Mouse (Mus musculus) lung, postnatal 0 days (tissue): Measurements from ENCODE around the gene Sbf1. TPM values are rescaled to one million over a fixed set of nuclear protein-coding genes. Genes with fewer than 3 reads are reported as not detected.

ENCODE experiments used
- ATAC-seq: fragments of 200-750 bp; cut with Nextera tagmentation; 2 replicates; pipeline ENCODE4 v1.8.0; 2017; ENCODE audit warnings: moderate library complexity
- DNase-seq: peaks from one replicate; pipeline ENCODE4 v3.0.0-alpha.2; 2016; ENCODE audit warnings: low spot score
- H3K27ac ChIP-seq: fragments of 300-500 bp; sonication (generic); 2 replicates; pipeline ENCODE4 v1.5.1; 2014; ENCODE audit warnings: antibody characterized with exemption, mild to moderate bottlenecking, low read length, mixed read lengths
- H3K27me3 ChIP-seq: fragments of 300-500 bp; sonication (generic); replicated peaks from 2 replicates; pipeline ENCODE4 v1.6.1; 2014; ENCODE audit warnings: low read length, mixed read lengths; ENCODE audit not compliant: insufficient read depth
- H3K36me3 ChIP-seq: fragments of 300-500 bp; sonication (generic); 2 replicates; pipeline ENCODE4 v1.6.1; 2014; ENCODE audit warnings: low read length, mixed read lengths; ENCODE audit not compliant: insufficient read depth
- H3K4me1 ChIP-seq: fragments of 300-500 bp; sonication (generic); 2 replicates; pipeline ENCODE4 v1.6.1; 2014; ENCODE audit warnings: antibody characterized with exemption, low read depth, low read length, mixed read lengths; ENCODE audit not compliant: insufficient read depth
- H3K4me2 ChIP-seq: fragments of 300-500 bp; sonication (generic); replicated peaks from 2 replicates; pipeline ENCODE4 v1.6.1; 2014; ENCODE audit warnings: low read depth, mild to moderate bottlenecking, low read length, moderate library complexity, mixed read lengths
- H3K4me3 ChIP-seq: fragments of 300-500 bp; sonication (generic); 2 replicates; pipeline ENCODE4 v1.5.1; 2014; ENCODE audit warnings: low read depth, low read length
- H3K9ac ChIP-seq: fragments of 300-500 bp; sonication (generic); replicated peaks from 2 replicates; pipeline ENCODE4 v1.6.1; 2014; ENCODE audit warnings: low read depth, mild to moderate bottlenecking
- H3K9me3 ChIP-seq: fragments of 300-500 bp; sonication (generic); 2 replicates; pipeline ENCODE4 v1.6.1; 2016; ENCODE audit warnings: low read length, mixed read lengths
- CTCF ChIP-seq: IDR thresholded peaks from 2 replicates; pipeline ENCODE4 v1.5.1; 2016; ENCODE audit warnings: antibody characterized with exemption, mild to moderate bottlenecking
- EP300 ChIP-seq: IDR thresholded peaks from 2 replicates; pipeline ENCODE4 v1.6.1; 2016; ENCODE audit warnings: antibody characterized with exemption, mild to moderate bottlenecking, control low read depth
- WGBS: fragments of 180-500 bp; shearing (Covaris S2); extraction: QIAGEN DNeasy Blood & Tissue Kit; methylation state at CpG from one replicate; pipeline ENCODE4 v1.1.7; 2014; 5-methylcytosine and 5-hydroxymethylcytosine counted together
- microRNA-seq: library from miRNA; unstranded; fragments of <30 nt; microRNA quantifications from one replicate; pipeline ENCODE4, GENCODE M21; 2016
- polyA plus RNA-seq: library from polyadenylated mRNA; unstranded; fragments of >200 nt; fragmentation: Nextera tagmentation; extraction: Ambion mirVana; gene quantifications from 2 replicates; pipeline ENCODE4 v1.2.1, GENCODE M21; 2015

Gene Sbf1
- polyA plus RNA-seq, 1 experiment from 2014 or later, result 30.9 TPM

- Histone ChIP-seq H3K27me3 (no peaks in the 10 kb centered on the region), H3K9ac (no peak overlapping the region), H3K27ac (no peak overlapping the region), H3K4me1 (no peaks in the 10 kb centered on the region), H3K9me3 (no peaks in the 10 kb centered on the region), H3K36me3 (0 out of 2 replicates have a peak, but pooled peaks cover 4% of the 10 kb centered on the region), H3K4me3 (no peak overlapping the region), H3K4me2 (no peak overlapping the region)
- no peak for TF ChIP-seq EP300
- TF ChIP-seq CTCF, result no peak
- ATAC-seq, result no peak
- 74% methylated on average over 6 of the region's 6 CpGs for WGBS
- DNase-seq, result no peak
Measured at GRCm38 (mm10) chr15:89249063-89249462, 66.0 kb downstream of the Sbf1 start.

- WGBS, result 64% methylated on average over 2 of the region's 2 CpGs
- Histone ChIP-seq H3K27ac (no peak overlapping the region), H3K4me3 (no peak overlapping the region), H3K9me3 (no peaks in the 10 kb centered on the region), H3K9ac (no peak overlapping the region), H3K4me2 (no peak overlapping the region), H3K27me3 (no peaks in the 10 kb centered on the region), H3K36me3 (peaks cover 10% of the 10 kb centered on the region; the same call in 1 of the 2 replicates), H3K4me1 (no peaks in the 10 kb centered on the region)
- TF ChIP-seq EP300, result no peak
- peak; percentile 37; the same call in 1 of the 2 replicates for TF ChIP-seq CTCF
- DNase-seq (peak; percentile 8), ATAC-seq (no peak)
Measured at GRCm38 (mm10) chr15:89241025-89241424, 74.1 kb downstream of the Sbf1 start.

- DNase-seq (no peak), ATAC-seq (no peak)
- peaks cover 10% of the 10 kb centered on the region; the same call in 1 of the 2 replicates for H3K36me3 ChIP-seq
- H3K9ac ChIP-seq, result no peak overlapping the region
- WGBS, result 41% methylated on average over 3 of the region's 3 CpGs
- H3K4me3 ChIP-seq, result no peak overlapping the region
- no peak for TF ChIP-seq CTCF
- no peak for TF ChIP-seq EP300
- H3K9me3 ChIP-seq, result no peaks in the 10 kb centered on the region
- no peak overlapping the region for H3K27ac ChIP-seq
- H3K4me2 ChIP-seq, result no peak overlapping the region
- no peaks in the 10 kb centered on the region for H3K4me1 ChIP-seq
- H3K27me3 ChIP-seq, result no peaks in the 10 kb centered on the region
Measured at GRCm38 (mm10) chr15:89239751-89240392, 75.2 kb downstream of the Sbf1 start.

Small RNAs within 50 kb of the gene (microRNA-seq; reads per million reads assigned to microRNA genes)
- gene Mir6959, result not detected

Other genes starting within 250 kb of the Sbf1 start
- gene Trabd, start 240.2 kb downstream of the Sbf1 start, polyA plus RNA-seq, result 41.8 and 43.4 TPM in 2 replicates
- gene Selenoo, start 226.2 kb downstream of the Sbf1 start, polyA plus RNA-seq, result 13.9 and 16.0 TPM in 2 replicates
- 5.6 and 6.2 TPM in 2 replicates for gene Tubgcp6, start 192.2 kb downstream of the Sbf1 start, polyA plus RNA-seq
- 14.8 and 15.1 TPM in 2 replicates for gene Hdac10, start 186.6 kb downstream of the Sbf1 start, polyA plus RNA-seq
- 13.0 and 14.4 TPM in 2 replicates for gene Mapk12, start 174.6 kb downstream of the Sbf1 start, polyA plus RNA-seq
- gene Mapk11, start 165.7 kb downstream of the Sbf1 start, polyA plus RNA-seq, result 7.4 and 8.5 TPM in 2 replicates
- gene Plxnb2, start 134.5 kb downstream of the Sbf1 start, polyA plus RNA-seq, result 73.1 and 104 TPM in 2 replicates
- 4.4 and 5.0 TPM in 2 replicates for gene Dennd6b, start 118.8 kb downstream of the Sbf1 start, polyA plus RNA-seq
- 22.7 and 24.1 TPM in 2 replicates for gene Ppp6r2, start 103.8 kb downstream of the Sbf1 start, polyA plus RNA-seq
- 0.11 and 0.12 TPM in 2 replicates for gene Adm2, start 7.4 kb upstream of the Sbf1 start, polyA plus RNA-seq
- not detected in 2 replicates for gene Miox, start 19.1 kb upstream of the Sbf1 start, polyA plus RNA-seq
- gene Lmf2, start 40.3 kb upstream of the Sbf1 start, polyA plus RNA-seq, result 44.8 and 48.1 TPM in 2 replicates
- gene Ncaph2, start 40.4 kb upstream of the Sbf1 start, polyA plus RNA-seq, result 73.7 and 80.7 TPM in 2 replicates
- gene Sco2, start 58.5 kb upstream of the Sbf1 start, polyA plus RNA-seq, result 5.9 and 8.7 TPM in 2 replicates
- 2.1 and 2.2 TPM in 2 replicates for gene Tymp, start 61.7 kb upstream of the Sbf1 start, polyA plus RNA-seq
- 33.2 and 34.9 TPM in 2 replicates for gene Odf3b, start 64.0 kb upstream of the Sbf1 start, polyA plus RNA-seq
- gene Klhdc7b, start 69.6 kb upstream of the Sbf1 start, polyA plus RNA-seq, result not detected in 2 replicates
- gene Syce3, start 95.2 kb upstream of the Sbf1 start, polyA plus RNA-seq, result not detected in 2 replicates
- 3.3 and 4.3 TPM in 2 replicates for gene Cpt1b, start 110.6 kb upstream of the Sbf1 start, polyA plus RNA-seq
- gene C730034F03Rik, start 114.3 kb upstream of the Sbf1 start, polyA plus RNA-seq, result 2.2 and 3.0 TPM in 2 replicates
- gene Gm44502, start 114.4 kb upstream of the Sbf1 start, polyA plus RNA-seq, result not detected in 2 replicates
- 64.9 and 71.2 TPM in 2 replicates for gene Chkb, start 114.6 kb upstream of the Sbf1 start, polyA plus RNA-seq
- gene Mapk8ip2, start 138.6 kb upstream of the Sbf1 start, polyA plus RNA-seq, result 0.06 and 0.14 TPM in 2 replicates
- 22.4 and 23.3 TPM in 2 replicates for gene Arsa, start 162.1 kb upstream of the Sbf1 start, polyA plus RNA-seq
- gene Shank3, start 184.3 kb upstream of the Sbf1 start, polyA plus RNA-seq, result 1.8 and 2.2 TPM in 2 replicates